Mouse (Mus musculus) bone marrow, adult 2 months (tissue): ENCODE measurements around the gene Baat. TPM values are rescaled to one million over a fixed set of nuclear protein-coding genes. Genes with fewer than 3 reads are reported as not detected.
"Not testable (repeated sequence)": the region's sequence is repeated elsewhere in the genome, so short reads cannot be mapped to it uniquely, and the experiment has no call there.

Experiments used
- H3K27ac ChIP-seq: fragments of 200-500 bp; 2 replicates; pipeline ENCODE4 v1.5.1; 2012; ENCODE audit warnings: low read depth, mild to moderate bottlenecking, control low read depth, inconsistent platforms, low read length; ENCODE audit not compliant: control insufficient read depth, poor library complexity, insufficient read depth
- H3K4me1 ChIP-seq: fragments of 200-500 bp; 2 replicates; pipeline ENCODE4 v1.6.1; 2011; ENCODE audit warnings: low read length; ENCODE audit not compliant: control insufficient read depth, insufficient read depth
- H3K4me3 ChIP-seq: fragments of 200-500 bp; replicated peaks from 2 replicates; pipeline ENCODE3; 2011; ENCODE audit warnings: mild to moderate bottlenecking, low read depth, low read length, control low read depth; ENCODE audit not compliant: control insufficient read depth
- CTCF ChIP-seq: fragments of 200-500 bp; IDR thresholded peaks from 2 replicates; pipeline ENCODE4 v1.5.1; 2011; ENCODE audit warnings: low read length, control low read depth; ENCODE audit not compliant: control insufficient read depth, insufficient read depth
- POLR2A ChIP-seq: fragments of 200-500 bp; IDR thresholded peaks from 2 replicates; pipeline ENCODE4 v1.6.1; 2011; ENCODE audit warnings: low read depth, mild to moderate bottlenecking, control low read depth, low read length, borderline replicate concordance; ENCODE audit not compliant: control insufficient read depth
- WGBS: fragments of 180-500 bp; shearing (Covaris S2); methylation state at CpG from one replicate; pipeline ENCODE4 v1.1.7; 2018; 5-methylcytosine and 5-hydroxymethylcytosine counted together
- polyA plus RNA-seq: library from polyadenylated mRNA; stranded (reverse); fragments of >200 nt; gene quantifications from 2 replicates; pipeline ENCODE4 v1.2.4, GENCODE M21; 2011; ENCODE audit warnings: low replicate concordance; ENCODE audit not compliant: missing spikeins, insufficient read depth, insufficient read length

The Baat gene
- polyA plus RNA-seq, 1 experiment = 1.8 TPM

- H3K27ac ChIP-seq = no peak overlapping the region
- no peaks in the 10 kb centered on the region; the same call in 1 of the 2 replicates for H3K4me1 ChIP-seq
- TF ChIP-seq CTCF (no peak), POLR2A (no peak)
- no peak overlapping the region for H3K4me3 ChIP-seq
Observed at GRCm38 (mm10) chr4:49474583-49474982, 31.8 kb downstream of the Baat start.

GRCm38 (mm10) chr4:49473435-49474100 is 32.8 kb downstream of the Baat start, which contains the start of gene Acnat1:
TSS of gene Acnat1 (minus strand) at chr4:49473912.
- TF ChIP-seq CTCF = no peak
- no peak for TF ChIP-seq POLR2A
- no peaks in the 10 kb centered on the region; the same call in 1 of the 2 replicates for H3K4me1 ChIP-seq
- no peak within 1 kb of the TSS for H3K4me3 ChIP-seq
- H3K27ac ChIP-seq = no peak within 1 kb of the TSS
- WGBS = 49% methylated on average over 3 of the region's 3 CpGs

GRCm38 (mm10) chr4:49469435-49470151 is 36.8 kb downstream of the Baat start:
- H3K4me3 ChIP-seq = no peak overlapping the region
- no peaks in the 10 kb centered on the region for H3K4me1 ChIP-seq
- WGBS = 78% methylated on average over 3 of the region's 3 CpGs
- TF ChIP-seq CTCF (no peak), POLR2A (no peak)
- H3K27ac ChIP-seq = no peak overlapping the region

- Histone ChIP-seq H3K4me1 (no peaks in the 10 kb centered on the region), H3K4me3 (no peak overlapping the region), H3K27ac (no peak overlapping the region)
- 83% methylated on average over 6 of the region's 6 CpGs for WGBS
- TF ChIP-seq POLR2A (no peak), CTCF (no peak)
Observed at GRCm38 (mm10) chr4:49467360-49467759, 39.0 kb downstream of the Baat start.

- no peak overlapping the region for H3K27ac ChIP-seq
- no peak overlapping the region for H3K4me3 ChIP-seq
- peaks cover 2% of the 10 kb centered on the region; the same call in 1 of the 2 replicates for H3K4me1 ChIP-seq
- 71% methylated on average over 2 of the region's 2 CpGs for WGBS
- TF ChIP-seq POLR2A (no peak), CTCF (no peak)
Observed at GRCm38 (mm10) chr4:49456171-49456570, 50.2 kb downstream of the Baat start.

- peaks cover 2% of the 10 kb centered on the region; the same call in 1 of the 2 replicates for H3K4me1 ChIP-seq
- no peak overlapping the region for H3K4me3 ChIP-seq
- TF ChIP-seq CTCF (no peak), POLR2A (no peak)
- 76% methylated on average over 1 of the region's 1 CpGs for WGBS
- H3K27ac ChIP-seq = no peak overlapping the region
Observed at GRCm38 (mm10) chr4:49451848-49452551, 54.4 kb downstream of the Baat start.

GRCm38 (mm10) chr4:49451133-49451847 is 55.1 kb downstream of the Baat start:
- 83% methylated on average over 1 of the region's 1 CpGs for WGBS
- not testable (repeated sequence) for H3K4me1 ChIP-seq, H3K27ac ChIP-seq, H3K4me3 ChIP-seq

Other genes with a start within 250 kb of the Baat start
- not detected in 2 replicates for gene Acnat2, start 98.4 kb downstream of the Baat start, polyA plus RNA-seq
- 2.1 TPM in 1 of 2 replicates, not detected in the other for gene Acnat1, start 32.6 kb downstream of the Baat start, polyA plus RNA-seq
- gene Mrpl50, start 14.5 kb upstream of the Baat start, polyA plus RNA-seq = 15.1 and 20.7 TPM in 2 replicates
- 1.1 and 1.8 TPM in 2 replicates for gene Zfp189, start 14.6 kb upstream of the Baat start, polyA plus RNA-seq
- gene Aldob, start 43.0 kb upstream of the Baat start, polyA plus RNA-seq = 10.4 and 46.9 TPM in 2 replicates
- 0.54 and 1.3 TPM in 2 replicates for gene Tmem246, start 91.3 kb upstream of the Baat start, polyA plus RNA-seq
- gene Rnf20, start 125.4 kb upstream of the Baat start, polyA plus RNA-seq = 41.5 and 45.7 TPM in 2 replicates
- gene Ppp3r2, start 175.5 kb upstream of the Baat start, polyA plus RNA-seq = not detected in 2 replicates